Mouse (Mus musculus) 3134 (cell line): Measurements from ENCODE around the gene Gm5799.
"Not testable (repeated sequence)": the region's sequence is repeated elsewhere in the genome, so short reads cannot be mapped to it uniquely, and the experiment has no call there.

Source experiments
- DNase-seq: peaks from one replicate; pipeline ENCODE4 v3.0.0-alpha.2; 2011; ENCODE audit warnings: low spot score; ENCODE audit not compliant: insufficient read length; ENCODE audit errors: extremely low read depth

Gm5799 gene

GRCm38 (mm10) chr14:43543276-43543675, at the start of gene Gm5799:
Gene Gm5799, plus strand, starts transcription at chr14:43543576.
- not testable (repeated sequence) for DNase-seq

- not testable (repeated sequence) for DNase-seq
Observed at GRCm38 (mm10) chr14:43531052-43532010, 12.0 kb upstream of the Gm5799 start.

GRCm38 (mm10) chr14:43532011-43532383, 11.4 kb upstream of the Gm5799 start:
- DNase-seq, result not testable (repeated sequence)

DNA sequence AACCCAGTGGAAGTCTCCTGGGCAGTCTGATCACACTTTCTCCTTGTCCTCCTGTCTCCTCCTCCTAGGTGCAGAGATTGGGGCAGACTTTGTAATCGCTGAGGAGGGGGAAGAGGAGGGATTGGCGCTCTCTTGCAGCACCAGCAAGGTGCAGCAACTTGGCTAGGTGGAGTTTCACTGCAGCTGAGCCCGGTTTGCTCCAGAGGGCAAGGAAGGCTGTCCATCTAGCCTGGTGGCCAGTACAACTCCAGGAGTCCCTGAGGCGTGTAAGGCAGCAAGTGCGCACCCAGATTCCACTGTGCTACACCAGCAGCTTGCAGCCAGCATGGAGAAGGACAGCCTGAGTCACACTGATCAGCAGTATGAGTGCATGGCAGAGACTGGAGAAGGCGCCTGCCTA, 11.0 kb upstream of the Gm5799 start:
- DNase-seq, result not testable (repeated sequence)

GRCm38 (mm10) chr14:43538144-43538543, 5.2 kb upstream of the Gm5799 start:
- DNase-seq, result not testable (repeated sequence)

GRCm38 (mm10) chr14:43546281-43546680, 2.9 kb downstream of the Gm5799 start:
- not testable (repeated sequence) for DNase-seq

DNA sequence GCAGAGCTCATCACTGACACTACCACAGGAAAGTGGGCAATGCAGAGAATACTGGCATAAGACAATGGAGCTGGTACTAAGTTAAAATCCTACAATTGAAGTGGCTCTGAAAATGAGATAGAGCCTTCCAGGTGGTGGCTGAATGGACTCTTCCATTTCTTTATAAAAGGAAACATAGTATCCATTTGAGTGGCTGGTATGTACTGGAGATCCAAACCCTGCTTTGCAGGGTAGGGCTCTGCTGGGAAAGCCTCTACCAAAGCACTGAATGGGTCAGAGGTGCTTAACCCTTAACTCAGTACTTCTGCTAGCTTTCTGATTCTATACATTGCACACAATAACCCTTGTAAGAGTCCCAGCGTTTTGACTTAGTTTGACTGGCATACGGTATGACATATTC, 8.9 kb downstream of the Gm5799 start:
- not testable (repeated sequence) for DNase-seq

DNA sequence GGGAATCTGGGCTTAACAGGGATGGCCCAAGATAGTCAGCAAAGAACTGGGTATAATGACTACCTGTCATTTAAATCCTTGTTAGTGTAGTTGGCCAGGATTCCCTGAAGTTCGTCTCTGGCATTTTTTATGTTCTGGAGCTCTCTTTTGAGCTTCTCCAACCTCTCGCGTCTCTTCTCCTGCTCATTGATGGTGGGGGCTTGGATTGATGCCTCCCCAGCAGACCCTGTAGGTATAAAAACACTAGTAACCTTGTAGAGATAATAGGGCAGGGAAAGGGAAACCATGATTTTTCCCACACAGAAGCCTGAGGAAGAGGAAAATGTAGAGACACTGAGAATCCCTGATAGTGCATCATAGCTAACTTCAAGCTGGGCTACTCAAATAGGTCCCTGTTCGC, 34.6 kb downstream of the Gm5799 start:
- DNase-seq, result not testable (repeated sequence)

GRCm38 (mm10) chr14:43579046-43579445, 35.7 kb downstream of the Gm5799 start, which contains the start of gene Gm17654:
Gene Gm17654, minus strand, starts transcription at chr14:43579146.
- DNase-seq, result not testable (repeated sequence)
